Mouse (Mus musculus) thymus, adult 18-20 months (tissue): ENCODE results near the gene Ckap2l.

ENCODE experiments used
- DNase-seq, 2 experiments: peaks; one replicate each; pipeline ENCODE4 v3.0.0; 2022; ENCODE audit warnings: mixed read lengths in 2 of 2

The Ckap2l gene

DNA sequence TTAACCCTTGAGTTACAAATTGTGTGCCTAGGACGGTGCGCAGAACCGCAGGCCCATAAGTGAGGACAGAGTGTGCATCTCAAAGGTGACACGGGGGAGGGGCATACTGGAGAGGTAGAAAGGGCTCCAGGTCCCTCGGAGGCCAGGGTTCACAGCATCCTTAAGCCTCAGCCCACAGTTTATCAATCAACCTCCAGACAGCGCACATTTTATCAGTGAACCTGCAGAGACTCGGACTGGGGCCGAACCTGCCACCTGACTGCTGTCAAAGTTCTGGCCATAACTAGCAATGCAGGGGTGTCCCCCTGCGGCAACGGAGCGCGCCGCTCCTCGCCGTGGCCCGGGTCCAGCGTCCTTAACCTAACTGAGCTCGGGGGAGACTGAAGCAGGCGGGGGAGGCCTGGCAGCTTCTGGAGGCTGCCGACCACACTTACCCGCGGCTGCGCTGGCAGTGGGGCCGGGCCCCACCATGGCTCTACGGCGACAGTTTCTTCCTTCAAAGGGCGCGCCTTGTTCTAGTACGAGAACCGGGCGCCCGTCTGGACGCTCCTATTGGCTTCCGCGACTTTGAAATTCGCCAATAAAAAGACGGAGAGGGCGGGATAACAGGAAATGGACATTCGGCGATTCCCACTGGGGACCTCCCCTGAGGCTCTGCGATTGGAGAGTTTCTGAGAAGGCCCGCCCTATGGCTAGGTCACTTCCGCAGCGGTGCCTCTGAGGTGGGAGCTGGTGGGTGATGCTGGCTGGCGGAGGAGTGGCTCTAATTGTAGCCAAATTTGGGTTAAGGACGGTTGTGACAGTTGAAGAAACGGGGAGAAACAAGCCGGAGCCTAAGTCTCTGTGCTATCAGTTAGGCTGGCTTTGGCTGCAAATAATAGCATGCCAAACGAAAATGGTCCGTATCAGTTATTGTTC, at the start of gene Ckap2l:
TSS of gene Ckap2l (minus strand) at position 542 of the 918 bp plus-strand sequence.
- peak; percentile 95 to 97 for DNase-seq

DNA sequence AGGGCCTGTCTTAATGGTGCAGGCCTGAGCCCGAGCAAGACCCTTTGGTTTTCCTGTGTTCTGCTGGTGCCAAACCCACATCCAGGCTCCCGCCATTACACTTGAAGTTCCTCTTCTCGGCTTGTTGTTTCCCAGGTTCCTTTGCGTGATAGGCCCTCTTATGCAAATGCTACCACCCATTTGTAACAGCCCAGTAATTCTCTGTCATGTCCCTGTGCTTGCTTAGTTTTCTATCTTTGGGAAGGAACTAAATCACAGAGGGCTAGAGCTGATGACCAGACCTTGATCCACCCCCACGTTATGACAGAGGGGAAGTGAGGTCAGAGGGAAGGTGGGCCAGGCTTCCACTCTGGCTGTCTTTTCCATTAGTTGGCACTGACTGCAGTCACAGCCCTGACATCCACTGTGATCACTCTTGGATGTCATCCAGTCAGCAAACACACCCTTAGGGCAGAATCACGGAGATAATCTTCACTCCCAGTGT, 41.2 kb upstream of the Ckap2l start:
- DNase-seq: no peak

DNA sequence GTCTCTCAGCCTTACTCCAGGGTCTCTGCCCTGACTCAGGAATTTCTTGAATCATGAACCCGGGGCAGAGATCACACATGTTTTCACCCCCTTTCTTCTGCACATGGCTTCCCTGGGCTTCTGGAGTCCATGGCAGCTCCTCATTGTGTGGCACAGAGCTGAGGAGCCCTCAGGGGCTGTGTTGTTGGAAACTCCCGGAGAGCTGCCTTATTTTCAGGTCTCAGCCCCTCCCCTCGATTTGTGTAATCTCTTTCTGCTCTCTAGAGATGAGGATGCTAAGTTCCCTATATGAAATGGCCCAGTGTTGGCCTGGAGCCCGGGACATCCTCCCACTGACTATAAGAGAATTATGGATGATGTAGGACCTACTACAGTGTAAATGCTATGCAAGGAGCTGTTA, 36.5 kb upstream of the Ckap2l start:
- DNase-seq: no peak

DNA sequence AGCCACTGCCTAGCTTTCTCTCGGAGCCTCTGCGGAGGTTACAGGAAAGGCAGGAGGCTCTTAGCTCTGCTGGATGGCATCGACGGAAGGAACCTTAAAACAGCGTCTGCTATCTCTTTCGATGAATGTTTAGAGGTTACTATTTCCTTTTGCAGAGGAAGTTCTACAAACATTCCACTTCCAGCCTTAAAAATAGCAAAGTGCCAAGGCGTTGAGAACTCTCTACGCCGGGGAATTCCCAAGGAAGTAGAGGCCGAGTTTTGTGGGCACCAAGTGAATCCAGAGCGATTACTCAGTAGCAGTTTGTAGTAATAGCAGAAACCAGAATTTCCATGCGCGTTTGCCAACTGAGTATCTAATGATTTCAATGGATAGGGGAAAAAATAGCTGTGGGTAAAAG, 33.5 kb upstream of the Ckap2l start:
- DNase-seq: no peak

DNA sequence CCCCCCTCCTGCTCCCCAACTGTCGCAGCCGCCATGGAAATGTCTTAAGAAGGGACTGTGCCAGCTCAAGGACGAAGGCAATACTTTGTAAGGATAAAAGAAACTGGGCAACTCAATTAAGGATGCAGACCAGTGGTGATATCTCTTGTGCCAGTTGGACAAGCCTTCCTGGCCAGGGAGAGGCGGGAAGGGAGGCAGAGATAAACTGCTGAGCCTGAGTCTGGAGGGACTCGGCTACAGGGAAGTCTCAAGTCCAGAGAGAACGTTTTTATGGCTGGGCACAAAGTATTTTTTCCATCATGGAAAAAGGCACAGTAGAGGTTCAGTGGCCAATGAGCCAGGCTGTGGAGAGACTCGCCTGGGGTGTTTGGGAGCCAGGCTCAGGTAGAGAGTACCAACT, 33.0 kb upstream of the Ckap2l start:
- no peak for DNase-seq

DNA sequence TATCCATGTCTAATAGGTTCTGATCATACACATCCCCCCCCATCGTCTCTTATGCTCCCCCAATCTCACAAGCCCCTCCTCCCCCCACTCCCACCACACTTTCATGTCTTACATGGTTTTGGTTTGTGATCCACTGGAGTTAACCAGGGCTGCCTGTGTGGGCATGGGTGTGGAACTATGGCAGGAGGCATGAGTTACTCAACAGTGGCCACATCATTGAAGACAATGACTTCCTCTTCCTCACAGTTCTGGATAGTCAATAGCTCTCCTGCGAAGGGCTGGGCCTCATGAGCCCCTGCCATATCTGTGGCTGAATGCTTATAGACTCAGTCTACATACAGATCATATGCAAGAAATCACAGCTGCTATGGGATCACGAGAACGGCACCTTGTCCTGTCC, 31.2 kb upstream of the Ckap2l start:
- no peak for DNase-seq

DNA sequence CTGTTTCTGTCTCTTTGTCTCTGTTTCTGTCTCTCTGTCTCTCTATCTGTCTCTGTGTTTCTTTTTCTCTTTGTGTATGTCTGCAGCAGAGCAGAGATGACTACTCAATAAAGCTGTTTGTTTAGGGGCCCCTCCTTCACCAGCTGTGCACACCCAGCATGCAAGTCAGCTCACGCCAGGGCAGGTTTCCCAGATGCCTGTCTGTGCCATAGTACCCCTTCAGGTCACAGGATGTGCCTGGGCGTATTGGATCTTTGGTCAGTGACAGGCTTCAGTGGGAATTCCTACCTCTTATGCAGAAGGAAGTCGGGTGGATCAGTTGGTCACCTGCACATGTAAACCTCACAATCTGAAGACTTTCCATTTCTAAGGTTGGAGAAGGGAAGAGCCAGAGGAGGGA, 27.2 kb upstream of the Ckap2l start:
- no peak for DNase-seq

DNA sequence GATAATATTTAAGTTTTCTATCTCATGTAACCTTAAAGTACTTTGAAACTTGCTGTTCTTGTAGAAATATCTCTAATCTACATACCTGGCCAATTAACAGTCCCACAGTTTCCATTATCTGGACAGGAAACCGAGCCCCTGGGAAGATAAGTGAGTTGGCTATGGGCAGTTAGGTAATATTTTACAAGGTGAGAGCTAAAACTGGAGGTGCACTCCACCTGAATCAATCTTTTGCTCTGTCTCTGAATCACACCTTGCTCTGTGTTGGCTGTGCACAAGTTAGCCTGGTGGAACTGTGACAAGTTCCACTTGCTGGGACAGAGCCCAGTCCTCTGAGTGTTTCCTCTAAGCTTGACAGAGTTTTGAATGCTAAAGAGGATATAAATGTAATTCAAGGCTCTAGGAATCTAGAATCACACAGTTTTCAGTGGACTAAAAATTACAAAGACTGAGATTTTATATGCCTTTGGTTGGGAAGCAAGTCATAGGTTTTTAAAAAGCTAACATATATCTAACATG, 25.2 kb upstream of the Ckap2l start:
- DNase-seq: no peak

DNA sequence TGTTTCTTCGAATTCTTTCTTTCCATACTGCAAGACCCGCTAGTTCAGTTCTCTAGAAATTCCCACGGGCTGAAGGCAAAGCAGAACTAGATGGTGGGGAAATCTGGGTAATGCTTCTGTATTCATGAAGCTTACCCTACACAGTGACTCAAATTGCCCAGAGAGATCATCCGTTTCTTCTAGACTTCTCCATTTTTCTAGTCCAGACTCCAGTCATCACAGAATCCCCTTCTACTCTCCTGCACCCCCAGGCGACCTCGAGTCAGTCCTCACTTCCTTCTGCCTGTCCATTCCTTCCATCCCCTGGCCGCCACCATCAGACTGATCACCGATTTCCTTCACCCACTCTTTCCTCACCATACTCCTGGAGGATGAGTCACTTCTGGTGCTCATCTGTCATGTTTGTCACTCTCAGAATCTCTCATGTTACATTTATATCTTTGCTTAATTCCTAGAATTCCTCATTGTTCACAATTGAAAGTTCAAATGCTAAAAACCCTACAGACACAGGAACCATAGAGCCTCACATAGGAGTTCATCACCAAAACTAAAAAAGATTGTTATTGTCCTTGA, 23.1 kb upstream of the Ckap2l start:
- no peak for DNase-seq

DNA sequence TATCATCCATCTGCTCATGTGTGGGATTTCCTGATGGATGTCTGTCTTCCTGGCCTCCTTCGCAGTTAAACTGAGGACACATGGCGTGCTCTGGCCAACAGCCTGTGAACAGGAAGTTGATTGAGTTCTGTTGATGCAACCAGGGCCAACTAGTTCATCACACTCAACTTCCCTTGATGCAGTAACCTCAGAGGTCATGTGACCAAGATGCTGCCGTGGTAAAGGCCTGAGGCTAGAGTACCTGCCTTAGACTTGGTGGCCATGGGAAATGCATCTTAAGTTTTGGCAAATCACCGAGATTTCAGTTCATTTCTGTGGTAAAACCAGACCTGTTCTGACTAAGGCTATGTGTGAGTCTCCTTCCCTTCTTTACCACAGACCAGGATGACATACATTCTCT, 18.8 kb upstream of the Ckap2l start:
- no peak for DNase-seq

DNA sequence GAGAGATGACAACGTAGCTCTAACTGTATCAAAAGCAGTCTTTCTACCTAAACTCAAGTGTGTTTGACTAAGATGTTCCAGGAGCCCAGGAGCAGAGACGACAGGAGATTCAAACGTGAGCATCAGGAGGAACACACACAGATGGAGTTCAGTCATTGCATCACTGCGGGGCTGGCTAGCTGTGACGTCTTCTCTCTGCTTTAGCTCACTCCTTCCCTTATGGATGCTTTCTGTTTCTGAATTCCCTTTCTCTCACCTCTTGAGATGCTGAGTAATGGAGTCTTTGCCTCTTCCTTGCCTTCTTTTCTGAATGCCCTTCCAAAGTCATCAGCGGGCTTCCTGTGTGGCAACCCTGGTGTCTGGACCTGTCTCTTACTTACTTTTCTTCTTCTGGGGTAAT, 17.9 kb upstream of the Ckap2l start:
- no peak for DNase-seq

DNA sequence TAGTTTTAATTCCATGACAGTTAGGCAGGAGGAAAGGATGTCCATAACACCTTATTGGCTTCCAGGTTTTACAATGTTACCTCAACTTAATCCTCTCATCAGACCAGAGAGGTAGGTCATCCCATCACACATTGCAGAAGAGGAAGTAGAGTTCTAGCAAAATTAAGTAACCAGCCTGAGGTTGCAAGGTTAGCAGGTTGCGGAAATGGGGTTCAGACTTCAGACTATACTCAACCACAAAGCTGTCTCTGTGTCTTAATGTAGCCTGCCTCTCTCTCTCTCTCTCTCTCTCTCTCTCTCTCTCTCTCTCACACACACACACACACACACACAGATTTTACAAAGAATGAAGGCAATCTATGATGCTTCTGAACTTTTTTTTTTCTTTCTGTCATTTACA, 16.9 kb upstream of the Ckap2l start:
- DNase-seq: no peak

DNA sequence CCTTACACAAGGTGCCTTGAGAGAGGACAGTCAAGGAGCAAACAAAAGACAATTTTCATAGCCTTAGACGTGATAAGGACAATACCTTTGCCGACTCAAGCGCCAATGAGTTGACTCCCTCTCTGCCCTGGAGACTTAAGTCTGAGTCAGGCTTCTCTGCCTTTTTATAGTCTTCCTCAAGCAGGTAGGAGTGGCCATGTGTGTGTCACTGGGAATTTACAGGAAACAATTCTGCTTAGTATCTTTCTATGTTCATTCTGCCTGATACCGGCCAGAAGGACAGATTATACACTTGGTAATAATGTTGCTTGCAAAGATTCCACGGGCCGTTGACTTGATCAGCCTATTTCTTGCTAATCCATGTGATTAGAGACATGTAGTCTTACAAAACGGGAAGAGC, 12.8 kb upstream of the Ckap2l start, which contains the start of gene Il1a:
TSS of gene Il1a (minus strand) at position 137 of the 400 bp plus-strand sequence.
- no peak for DNase-seq

DNA sequence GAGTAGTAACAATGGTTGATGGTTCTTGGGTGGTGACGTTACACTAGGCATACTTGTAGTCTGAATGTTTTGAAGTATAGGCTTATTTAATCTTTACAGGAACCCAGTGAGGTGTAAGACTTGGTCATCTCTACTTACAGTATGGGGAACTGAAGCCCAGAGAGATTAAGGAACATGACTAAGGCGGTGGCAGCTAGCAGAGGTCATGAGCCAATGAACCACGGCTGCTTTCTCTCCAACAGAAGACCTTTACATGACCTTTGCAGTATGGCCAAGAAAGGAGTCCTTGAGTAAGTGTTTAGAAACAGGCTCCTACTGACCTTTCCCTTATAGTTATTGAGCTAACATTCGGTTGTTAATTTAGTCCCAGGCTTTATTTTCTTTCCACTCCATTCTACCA, 9.0 kb upstream of the Ckap2l start:
- no peak for DNase-seq

DNA sequence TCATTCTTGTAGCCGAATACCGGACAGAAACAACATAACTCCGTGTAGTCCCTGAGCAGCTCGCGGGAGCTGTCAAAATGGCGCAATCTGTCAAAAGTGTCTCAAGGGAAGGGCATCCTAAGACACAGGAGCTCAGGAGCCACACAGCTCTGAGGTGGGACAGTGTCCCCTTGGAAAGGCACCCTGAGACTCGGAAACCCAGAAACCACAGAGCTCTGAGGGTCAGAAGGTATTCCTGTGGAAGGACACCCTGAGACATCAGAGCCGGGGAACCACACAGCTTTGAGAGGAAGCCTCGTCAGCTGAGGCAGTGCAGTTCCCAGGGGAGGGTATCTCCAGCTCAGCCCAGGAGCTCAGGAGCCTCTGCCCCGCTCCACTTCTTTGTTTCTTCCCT, 574 bp upstream of the Ckap2l start:
- peak; percentile 31 to 41 for DNase-seq

DNA sequence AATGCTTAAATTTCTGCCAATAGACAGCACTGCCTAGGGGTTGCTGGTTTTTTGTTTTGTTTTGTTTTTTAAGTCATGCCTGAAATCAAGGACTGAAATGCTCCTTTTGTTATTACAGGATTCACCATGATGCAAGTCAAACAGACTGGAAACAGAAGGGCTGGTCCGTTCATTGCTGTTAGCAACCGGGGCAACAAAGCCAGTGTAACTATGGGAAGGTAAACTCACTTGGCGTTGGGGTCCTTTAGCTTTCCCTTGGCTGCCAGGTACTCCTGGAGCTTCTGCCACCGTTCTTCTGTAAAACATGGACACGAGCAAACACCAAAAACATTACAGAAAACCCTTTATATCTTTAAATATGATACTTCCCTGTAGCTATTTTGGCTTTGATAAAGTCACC, 926 bp downstream of the Ckap2l start:
- DNase-seq: no peak

DNA sequence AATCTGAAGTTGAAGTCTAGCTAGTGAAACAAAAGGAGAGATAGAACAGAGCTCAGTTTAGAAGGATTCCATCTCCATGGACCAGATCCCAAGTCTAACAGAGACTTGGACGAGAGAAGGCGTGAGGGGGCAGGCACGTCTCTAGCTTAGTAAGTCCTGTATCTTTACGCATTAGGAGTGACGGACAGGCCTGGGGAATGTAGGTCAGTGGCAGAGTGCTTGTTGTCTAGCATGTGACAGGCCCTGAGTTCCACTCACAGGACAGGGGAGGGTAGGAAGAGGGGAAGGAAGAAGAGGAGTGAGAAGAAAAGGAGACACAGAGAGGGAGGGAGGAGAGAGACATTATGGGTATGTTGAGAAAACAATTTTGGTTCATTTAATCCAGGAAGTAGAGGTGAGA, 1.9 kb downstream of the Ckap2l start:
- DNase-seq: no peak

DNA sequence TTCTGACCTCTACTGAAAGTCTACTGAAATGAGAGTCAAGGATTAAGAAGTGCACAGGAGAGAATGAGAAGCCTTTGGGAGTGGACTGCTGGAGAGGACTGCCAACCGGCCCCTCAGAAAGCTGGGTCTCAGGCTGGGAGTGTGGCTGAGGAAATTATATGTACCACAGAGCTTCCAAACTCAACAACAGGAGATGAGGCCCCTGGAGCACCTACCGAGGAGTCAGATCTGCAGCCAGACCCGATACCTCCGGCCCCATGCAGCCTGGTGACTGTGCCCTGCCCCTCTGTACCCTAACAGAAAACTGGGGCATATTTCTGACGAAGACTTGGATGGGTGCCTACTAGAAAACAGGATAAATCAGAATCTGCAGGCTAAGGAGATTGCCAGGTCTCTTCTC, 23.2 kb downstream of the Ckap2l start:
- no peak for DNase-seq

DNA sequence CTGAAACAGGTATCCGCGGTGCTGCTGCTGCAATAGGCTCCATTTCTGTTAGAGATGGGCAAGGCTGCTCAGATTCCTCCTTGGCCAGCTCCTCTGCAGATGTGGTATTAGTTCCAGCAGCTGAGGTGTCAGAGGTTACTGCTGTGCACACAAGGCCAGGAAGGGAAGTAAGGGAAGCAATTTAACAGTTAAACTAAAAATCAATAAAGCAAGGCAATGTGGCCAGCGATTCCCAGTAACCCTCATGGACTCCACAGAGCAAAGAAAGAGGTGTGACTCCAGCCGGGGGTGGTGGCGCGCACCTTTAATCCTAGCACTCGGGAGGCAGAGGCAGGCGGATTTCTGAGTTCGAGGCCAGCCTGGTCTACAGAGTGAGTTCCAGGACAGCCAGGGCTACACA, 26.4 kb downstream of the Ckap2l start:
- no peak for DNase-seq

DNA sequence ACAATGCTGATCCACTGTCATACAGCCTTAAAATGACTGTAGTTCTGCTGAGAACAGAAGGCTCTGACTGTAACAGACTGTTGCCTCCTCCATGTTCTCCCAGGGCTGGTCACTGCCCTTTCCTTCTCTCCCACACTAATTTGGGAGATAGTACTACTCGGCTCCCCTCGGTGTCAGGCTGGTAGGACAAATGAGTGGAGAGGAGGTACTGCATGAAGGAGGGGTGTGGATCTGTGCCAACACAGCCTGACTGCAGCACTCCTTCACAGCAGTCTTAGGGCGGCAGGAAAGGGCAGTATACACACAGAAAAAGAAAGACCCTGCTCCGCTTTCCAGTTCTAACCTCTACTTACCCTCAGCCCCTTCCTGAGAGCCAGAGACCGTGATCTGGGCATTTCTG, 27.0 kb downstream of the Ckap2l start:
- DNase-seq: no peak

DNA sequence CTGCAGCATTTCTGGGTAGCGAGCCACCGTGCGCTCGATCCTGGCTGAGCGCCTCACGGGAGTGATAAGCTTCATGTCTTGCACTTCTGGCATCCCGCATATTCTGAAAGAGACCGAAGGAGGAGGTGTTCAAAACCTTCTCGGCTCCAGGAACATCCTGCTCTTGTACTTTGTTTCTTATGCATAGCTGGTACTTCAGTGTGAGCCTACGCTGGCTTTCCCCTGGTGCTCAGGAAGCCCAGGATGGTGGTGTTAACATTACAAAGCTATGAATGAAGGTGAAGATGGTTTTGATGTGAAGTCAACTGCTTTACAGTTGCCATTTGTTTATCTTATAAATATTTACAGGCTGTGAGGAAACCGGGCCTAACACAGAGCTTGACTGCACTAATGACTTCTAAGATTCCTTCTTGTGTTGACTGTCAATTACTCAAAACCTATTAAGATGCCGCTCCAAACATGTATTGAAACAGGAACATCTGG, 27.8 kb downstream of the Ckap2l start:
- no peak for DNase-seq

DNA sequence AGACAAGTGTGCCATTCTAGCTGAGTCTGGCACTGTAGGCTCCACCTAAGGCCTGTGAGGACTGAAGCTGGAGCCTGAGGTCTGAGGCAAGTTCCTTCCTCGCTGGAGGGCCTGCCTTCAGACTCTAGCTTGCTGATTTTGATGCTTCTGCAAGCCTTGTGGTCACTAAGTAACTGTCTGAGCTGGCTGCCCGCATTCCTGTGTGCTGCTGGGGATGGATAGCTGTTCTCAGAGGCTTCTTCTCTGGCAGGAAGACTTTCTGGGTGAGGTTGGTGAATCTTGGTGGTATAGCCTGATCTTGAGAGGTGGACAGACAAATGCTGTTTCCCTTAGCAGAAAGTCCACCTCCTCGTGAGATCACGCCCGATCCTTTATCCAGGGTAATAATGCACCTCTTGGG, 29.3 kb downstream of the Ckap2l start:
- DNase-seq: no peak

DNA sequence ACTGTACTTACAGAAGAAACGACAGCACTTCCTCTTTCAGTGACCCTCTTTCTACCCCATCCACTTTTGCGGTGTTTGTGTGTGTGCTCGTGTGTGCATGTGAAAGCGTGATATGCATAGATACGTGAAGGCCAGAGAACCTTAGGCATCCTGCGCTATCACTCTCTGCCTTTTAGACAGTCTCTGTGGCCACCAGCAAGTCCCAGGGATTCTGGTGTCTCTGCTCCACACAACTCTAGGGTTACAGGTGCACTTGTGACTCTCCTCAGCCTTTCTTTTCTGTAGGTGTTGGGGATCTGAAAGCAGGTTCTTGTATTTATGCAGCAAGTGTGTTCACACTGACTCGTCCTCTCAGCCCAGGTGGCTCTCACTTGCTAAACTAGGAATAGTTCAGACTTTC, 31.7 kb downstream of the Ckap2l start:
- DNase-seq: no peak

DNA sequence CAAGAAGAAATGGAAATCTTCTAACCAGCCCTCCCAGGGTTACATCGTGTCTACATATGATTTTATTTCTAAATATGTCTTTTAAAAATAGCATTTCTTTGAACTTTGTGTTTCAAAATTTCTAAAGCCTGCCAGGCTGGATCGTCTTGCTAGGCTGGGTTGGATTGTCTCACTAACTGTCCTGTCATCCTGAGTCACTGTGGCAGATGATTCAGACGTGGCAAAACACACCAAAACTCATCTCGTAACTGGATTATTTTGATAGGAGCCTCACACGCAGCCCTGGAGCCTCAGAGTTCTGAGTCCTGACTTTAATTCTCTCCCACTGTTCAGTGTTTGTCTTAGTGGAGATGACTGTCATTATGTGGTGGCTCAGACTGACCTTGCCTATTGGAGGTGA, 33.9 kb downstream of the Ckap2l start:
- no peak for DNase-seq
